Mouse (Mus musculus): ENCODE measurements at regions not wholly inside any gene's neighbourhood (a gene's known extent, or its start where the extent isn't known, plus 50 kb on each side); places are given as distances from the start of the nearest gene placed in this dataset.
"Not testable (repeated sequence)": the region's sequence is repeated elsewhere in the genome, so short reads cannot be mapped to it uniquely, and the experiment has no call there.

DNA sequence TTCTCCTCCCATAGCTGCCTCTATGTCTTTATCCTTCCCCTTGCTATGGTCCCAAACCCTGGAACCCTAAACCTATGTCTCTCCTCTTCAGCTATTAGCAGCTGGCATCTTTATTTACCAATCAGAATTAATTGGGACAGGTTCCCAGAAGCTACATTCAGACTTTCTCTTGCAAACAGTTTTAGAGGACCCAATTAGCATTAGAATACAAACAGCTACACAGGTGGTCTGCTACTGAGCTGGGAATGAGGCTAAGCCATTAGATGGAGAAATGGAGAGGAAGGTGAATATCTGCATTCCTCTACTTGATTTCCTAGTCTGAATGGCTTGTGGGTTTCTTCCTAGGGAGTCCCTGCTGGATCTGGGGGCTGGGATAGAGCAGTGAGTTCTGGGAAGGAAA lies 611.9 kb downstream of the A830018L16Rik start:
- intact Hi-C loops (cut with DNase I): no loop called here

DNA sequence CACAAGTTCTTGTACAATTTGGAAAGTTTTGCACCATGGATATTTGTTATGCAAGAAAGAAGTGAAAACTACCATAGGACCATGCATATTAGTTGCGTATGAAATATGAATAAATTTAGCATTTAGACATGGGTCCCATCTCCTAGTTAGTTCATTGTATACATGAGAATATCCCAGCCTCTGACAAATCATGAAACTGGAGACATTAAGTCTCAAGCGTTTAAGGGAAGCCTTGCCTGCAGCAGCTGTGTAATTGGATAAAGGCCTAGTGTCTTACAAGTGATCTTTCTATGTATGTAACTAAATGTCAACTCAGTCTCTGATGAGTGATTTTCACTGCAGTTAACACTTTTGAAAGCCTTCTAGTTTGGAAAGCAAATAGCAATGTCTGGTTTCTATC lies 613.5 kb downstream of the A830018L16Rik start:
- intact Hi-C loops (cut with DNase I): no loop called here

DNA sequence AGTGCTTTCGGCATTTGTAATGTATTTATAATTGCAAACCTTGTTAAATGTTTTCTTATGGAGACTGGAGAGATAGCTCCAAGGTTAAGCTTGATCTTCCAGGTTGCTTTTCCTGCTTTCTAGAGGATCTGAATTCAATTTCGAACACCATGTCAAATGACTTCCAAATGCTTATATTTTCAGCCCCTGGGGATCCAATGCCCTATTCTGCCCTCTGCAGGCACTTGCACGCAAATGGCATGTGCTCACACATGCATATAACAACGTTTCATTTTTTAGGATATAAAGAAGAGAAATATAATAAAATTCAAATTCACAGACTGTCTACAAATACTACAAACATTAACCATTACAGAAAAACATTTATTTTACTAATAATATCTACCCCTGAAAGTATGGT lies 614.2 kb downstream of the A830018L16Rik start:
- intact Hi-C loops (cut with DNase I): no loop called here

DNA sequence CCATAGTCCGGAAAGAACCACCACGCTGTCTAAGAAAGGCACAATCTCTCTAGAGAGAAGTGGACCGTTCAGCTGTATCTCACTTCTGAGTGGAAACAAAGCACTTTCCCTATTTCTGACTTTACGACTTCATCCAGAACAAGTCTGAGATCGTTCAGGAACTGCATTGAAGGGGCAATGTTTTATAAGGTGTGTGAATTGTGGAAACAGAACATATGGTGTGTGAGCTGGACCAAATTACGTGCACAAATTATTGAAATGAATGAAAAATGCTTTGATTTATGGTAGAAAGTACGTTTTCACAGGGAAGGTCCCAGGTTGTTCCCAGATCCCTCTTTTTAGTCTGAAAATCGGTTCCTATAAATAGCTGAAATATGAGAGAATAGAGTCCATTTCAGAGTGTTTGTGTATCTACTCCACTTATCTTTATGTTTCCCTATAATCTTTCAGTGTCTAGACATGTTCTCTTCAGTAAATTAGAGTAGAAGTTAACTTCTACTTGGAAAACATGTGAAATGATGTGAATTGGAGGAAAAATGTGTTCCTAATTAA lies 638.1 kb downstream of the A830018L16Rik start:
- intact Hi-C loops (cut with DNase I): no loop called here

DNA sequence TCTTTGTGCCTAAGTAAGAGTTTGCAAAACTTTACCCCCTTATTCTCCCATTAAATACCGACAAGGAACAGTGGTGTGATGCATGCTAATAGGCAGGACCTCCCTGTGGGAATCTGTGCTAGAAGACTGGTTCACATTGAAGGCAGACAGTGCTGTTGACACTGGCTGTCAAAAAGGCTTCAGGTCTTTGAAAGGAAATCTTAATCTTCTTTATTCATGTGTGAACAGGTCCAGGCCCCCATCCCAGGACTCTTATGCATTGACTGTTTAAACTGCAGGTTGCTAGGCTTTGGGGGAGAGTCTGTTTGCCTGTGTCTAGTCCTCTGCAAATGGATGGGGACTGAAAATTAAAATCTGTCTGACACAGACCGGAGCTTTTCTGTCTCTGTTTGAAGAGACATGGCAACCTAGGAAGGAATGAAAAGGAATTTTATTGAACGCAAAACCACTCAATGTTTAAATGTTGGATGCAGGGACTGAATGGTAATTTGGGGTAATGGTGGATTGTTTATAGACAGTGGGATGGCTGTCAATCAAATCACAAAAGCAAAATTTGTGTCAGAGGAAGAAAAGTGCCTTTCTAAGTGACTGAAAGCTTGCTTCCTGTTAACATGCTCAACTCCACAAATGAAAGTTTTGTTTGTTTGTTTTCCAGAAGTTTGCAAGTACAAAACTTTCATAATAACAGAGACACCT lies 642.1 kb downstream of the A830018L16Rik start:
- intact Hi-C loops (cut with DNase I): no loop called here

DNA sequence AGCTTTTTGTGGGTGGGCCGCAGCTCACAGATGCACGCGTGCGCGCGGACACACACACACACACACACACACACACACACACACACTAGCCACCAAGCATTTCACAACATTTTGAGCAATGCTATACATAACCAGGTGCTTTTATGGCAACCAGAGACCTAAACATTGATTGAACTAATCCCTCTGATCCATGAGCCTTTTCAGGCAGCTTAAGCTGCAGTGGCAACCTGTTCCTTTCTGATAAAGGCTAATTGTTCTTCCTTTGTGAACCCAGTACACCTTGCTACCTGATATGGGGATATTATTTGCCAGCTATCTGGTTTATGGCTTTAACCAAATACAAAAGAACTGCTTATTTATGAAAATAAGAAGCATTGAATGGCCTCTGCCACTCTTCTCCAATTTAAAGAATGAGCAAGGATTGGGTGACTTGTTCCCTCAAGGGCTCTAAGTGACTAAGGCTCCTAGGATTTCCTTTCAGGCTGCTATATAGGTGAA lies 651.2 kb downstream of the A830018L16Rik start:
- intact Hi-C loops (cut with DNase I): no loop called here

DNA sequence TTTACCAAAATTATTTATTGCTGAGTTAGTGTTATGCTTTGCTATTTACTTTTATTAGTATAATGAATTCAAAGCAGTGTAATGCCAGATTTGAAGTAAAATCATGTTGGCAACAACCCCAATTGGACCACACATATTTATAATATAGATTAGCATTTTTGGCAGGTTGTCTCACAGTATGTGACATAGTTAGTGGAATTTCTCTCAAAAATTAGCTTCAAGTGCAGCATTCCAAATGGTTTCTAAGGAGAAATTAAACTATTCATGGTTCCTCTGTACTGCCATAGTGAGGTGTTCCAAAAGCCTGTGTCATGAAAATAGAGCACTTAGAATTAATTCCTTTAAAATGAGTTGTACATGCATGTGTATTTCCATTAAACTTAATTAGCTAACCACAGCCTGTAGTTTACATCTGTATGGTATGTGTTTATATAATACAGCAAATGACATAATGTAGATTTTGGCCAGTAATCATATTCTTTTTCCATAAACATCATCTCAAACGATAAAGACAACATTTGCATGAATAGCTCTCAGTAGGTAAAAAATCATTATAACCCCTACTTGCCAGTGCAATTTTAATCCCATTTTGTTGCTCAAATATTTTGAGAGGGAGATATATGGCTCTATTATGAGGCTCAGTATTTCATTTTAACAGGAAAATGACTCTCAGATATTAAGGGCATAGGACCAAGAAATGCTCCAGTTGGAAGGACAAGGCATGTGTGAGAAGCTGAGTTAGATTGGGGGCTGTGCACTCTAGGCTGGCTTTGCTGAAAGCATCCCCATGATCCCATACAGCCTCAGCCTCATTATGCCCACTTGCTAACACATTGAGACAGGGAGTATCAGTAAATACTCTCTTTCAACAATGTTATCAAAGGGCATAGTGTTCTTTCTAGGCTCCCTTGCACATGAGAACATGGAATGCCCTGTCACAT lies 678.9 kb downstream of the A830018L16Rik start:
- intact Hi-C loops (cut with DNase I): no loop called here

DNA sequence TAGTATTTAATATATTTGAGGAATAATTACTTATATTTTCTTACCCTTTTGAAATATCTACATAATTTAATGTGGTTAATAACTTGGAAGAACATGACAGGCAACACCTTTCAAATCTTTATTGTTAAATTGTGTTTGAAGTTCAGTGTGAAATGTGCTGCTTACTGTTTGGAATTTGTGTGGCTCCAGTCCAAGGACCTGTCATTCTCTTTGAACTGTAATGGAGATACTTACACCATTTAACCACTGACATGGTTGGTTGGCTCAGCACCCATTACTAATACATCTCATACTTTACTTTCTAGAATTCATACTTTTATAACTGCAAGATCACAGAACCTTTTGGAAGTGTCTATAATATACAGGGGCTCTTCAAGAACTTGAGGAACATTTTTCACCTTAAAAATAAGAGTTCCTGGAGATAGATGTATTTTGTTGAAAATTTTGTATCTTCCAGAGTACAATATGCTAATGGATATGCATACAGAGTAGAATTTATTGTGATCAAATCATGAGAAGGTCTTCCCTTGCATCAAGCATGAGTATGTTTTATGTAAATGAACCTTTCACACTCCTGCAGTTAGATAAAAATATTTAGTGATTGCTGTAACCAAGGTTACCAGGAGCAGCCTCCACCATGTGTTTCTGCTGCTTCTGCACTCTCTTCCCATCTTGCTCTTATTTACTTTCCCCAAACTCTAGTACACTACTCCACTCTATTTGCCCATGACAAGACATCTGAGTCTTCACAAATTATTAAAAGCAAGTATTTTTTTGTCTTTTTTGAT lies 701.3 kb downstream of the A830018L16Rik start:
- intact Hi-C loops (cut with DNase I): no loop called here

DNA sequence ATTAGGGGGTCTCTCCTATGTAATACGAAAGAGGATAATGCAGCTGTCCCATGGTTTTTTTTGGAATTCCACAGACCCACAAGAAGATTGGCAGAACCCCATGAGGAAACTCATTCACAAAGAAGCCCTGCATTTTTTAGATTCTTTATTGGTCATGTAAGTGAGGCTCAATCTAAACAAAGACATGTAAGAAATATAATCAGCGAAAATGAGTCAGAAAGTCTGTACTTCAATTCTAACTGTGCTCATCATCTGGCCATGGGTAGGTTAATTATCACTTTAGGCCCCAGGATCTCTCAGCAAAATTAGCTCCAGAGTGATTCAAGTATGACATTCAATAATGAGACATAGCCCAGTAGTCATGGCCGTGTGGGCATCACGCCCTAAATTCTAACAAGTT lies 703.2 kb downstream of the A830018L16Rik start:
- intact Hi-C loops (cut with DNase I): no loop called here

DNA sequence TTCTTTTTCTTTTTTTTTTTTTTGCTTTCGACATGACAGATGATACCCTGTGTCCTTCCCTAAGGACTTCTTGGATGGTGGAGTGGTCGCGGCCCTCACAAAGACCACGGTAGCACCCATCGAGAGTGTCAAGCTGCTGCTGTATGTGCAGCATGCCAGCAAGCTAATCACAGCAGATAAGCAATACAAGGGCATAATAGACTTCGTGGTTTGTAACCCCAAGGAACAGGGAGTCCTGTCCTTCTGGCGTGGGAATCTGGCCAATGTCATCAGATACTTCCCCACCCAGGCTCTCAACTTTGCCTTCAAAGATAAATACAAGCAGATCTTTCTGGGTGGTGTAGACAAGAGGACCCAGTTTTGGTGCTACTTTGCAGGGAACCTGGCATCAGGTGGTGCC lies 707.0 kb downstream of the A830018L16Rik start:
- intact Hi-C loops (cut with DNase I): no loop called here

DNA sequence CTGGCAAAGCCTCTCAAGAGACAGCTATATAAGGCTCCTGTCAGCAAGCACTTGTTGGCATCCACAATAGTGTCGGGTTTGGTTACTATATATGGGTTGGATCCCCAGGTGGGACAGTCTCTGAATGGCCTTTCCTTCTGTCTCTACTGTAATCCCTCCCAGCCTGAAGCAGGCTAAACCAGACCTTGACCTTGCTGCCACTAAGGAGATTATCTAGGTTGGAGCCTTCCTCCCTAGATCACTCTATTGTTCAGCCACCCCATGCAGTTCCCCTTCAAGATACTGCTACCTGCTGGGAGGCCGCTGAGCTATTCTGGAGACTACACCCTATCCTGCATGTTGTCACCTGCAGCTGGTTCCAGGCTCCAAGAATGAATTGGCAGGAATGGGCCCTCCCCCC lies 712.7 kb downstream of the A830018L16Rik start:
- intact Hi-C loops (cut with DNase I): not testable (repeated sequence)

DNA sequence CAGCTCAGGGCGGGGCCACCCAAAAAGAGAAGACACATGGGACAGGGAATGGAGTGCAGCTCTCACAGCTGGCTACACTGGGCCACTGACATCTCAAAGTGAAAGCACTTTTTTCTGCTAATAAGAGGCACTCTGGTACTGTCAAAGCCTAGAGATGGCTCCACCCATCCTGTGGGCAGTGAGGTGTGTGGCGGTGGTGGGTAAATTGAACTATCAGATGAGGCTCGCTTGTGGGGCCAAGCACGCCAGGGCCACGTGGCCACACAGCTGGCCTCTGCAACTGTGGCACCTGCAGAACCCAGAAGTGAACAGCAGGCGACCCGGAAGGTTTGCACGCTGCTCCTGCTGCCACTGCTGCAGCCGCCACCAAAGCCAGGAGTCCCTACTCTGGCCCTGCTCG lies 756.6 kb downstream of the A830018L16Rik start:
- intact Hi-C loops (cut with DNase I): no loop called here

DNA sequence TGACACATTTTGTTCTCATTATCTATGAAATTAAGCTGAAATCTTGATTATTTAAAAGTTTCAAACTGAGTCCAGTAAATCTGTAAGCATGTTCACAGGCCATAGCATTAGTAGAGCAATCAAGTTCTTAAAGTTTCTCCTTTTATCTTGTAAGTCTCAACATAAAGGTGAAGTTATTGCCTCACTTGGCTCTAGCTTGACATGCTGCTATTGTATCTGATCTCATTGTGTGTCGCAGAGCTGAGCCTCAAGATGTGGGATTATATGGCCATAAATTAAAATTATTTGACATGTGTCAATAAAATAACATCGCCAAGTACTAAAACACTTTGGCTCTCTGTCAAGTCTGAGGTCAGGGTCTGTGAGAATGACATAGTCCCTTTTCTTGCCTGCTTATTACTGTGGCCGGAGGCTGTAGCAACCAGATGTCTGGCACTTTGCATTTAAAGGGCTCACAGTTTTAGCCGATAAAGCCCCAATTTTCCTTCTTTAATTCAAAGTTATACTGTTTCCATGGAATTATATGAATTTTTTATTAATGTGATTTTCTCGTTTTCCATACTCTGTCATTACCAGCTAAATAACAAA lies 775.8 kb downstream of the A830018L16Rik start:
- intact Hi-C loops (cut with DNase I): no loop called here

DNA sequence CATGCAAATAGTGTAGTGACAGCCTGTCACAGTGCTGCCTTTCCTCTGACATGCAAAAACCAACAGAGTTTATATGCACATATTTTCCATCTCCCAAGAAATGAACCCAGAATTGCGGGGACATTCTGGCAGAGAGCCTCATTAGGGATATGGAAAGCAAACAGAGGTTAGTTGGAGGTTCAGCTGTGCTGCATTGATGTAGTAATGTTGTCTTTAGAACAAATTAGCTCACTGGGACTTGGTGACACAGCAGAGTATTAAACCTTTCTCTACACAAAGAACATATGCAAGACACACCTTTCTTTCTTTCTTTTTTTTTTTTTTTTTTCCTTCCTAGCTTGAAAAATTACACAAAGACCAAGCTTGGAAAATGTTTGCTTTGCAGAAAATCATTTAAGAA lies 778.7 kb downstream of the A830018L16Rik start:
- intact Hi-C loops (cut with DNase I): no loop called here

DNA sequence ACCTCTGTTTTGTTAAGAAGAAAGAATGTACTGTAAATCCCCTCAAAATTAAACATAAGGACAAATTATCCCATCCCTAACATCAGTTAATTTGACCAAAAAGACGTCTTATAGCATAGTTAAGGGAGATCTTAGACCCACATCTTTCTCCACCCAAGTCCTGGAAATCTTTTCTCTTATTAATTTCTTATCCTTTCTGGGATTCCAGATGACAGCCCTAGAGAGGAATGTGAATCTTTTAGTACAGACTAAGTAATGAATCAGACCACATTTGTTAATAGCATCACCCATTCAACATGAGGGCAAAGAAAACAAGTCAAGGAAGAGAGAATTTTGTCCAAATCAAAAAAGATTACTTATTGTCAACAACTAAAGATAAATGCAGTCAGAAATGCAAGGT lies 817.2 kb downstream of the A830018L16Rik start:
- intact Hi-C loops (cut with DNase I): no loop called here

DNA sequence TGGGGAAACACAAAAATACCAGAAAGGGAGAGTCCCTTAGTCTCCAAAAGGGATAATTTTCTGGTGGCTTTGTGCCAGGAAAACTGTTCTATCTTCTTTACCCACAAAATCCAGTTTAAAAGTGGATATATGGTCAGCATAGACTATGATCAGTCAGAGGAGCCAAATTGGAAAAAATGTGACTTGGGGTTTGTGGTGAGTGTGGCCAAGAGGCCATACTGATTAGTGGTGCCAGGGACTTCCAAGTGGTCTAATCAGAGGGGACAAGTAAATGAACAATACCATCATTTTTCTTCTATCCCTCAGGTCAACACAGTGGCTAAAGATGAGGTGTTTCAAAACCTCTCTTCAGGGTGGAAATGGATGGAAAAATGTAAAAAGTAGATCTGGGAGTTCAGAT lies 828.2 kb downstream of the A830018L16Rik start:
- intact Hi-C loops (cut with DNase I): no loop called here

DNA sequence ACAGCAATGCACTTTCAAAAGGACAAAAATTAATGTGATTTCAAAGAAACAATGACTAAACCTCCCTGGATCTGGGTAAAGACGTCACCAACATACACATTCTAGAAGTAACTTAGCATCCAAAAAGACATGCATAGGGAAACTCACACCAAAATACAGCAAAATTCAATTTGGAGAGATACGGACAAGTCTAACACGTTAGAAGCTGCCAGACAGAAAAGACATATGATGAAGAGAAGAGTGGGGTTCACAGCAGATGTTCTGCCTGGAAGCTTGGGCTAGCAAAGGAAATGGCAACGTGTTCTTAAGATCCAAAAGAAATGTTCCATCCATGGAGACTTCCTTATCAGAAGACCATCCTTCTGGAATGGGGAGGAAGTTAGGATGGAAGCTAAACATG lies 868.6 kb downstream of the A830018L16Rik start:
- intact Hi-C loops (cut with DNase I): no loop called here

DNA sequence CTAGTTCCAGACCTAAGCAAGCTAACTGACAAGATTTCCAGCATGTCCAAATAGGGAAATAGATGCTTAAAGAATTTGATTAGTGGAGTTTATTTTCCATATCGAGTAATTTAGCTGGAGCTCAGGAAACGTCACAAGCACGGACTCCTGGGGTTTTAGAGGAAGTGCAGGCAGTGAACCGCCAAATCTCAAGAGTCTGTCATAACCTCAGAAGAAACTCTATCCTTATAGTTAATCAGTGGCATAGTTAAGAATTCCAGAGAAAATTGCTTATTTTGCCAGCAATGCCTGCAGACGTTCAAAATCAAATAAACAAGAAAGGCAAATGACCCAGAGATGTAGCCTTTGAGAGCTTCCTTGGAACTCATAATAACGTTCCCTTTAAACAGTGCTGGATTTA lies 871.6 kb downstream of the A830018L16Rik start:
- intact Hi-C loops (cut with DNase I): no loop called here

DNA sequence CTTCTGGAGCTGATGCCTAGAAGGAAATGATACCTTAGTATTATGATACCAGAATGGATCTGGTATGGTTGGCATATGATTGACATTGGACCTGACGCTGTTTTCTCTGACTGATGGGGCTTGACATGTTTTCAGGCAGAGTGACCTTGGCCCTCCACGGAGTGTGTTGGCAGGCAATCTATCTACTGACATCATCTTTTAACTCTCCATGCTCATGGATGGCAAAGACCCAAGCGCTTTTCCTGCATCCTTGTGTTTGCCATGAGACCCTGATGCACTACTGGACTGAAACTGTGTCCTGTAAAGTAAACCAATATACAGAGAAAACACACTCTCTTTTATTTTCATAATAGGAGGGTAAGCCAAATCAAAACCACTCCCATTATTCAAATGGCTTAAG lies 872.1 kb downstream of the A830018L16Rik start:
- intact Hi-C loops (cut with DNase I): no loop called here

DNA sequence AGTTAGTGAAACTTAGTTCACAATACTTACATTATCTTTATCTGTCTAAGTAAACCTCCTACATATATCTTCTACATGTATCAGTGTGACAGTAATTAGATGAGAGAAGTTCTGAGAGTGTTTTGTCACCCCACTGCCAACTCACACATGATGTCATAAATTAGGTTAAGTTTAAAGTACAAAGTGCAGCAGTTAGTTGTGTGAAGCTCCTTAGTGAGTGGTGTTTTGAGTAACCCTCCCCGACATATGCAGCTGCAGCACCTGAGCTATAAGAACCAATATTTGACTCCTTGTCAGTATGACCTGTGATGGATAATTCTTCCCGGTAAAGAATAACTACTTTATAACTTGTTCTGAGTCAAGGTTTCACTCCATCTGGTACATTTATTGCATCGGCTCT lies 874.6 kb downstream of the A830018L16Rik start:
- intact Hi-C loops (cut with DNase I): no loop called here

DNA sequence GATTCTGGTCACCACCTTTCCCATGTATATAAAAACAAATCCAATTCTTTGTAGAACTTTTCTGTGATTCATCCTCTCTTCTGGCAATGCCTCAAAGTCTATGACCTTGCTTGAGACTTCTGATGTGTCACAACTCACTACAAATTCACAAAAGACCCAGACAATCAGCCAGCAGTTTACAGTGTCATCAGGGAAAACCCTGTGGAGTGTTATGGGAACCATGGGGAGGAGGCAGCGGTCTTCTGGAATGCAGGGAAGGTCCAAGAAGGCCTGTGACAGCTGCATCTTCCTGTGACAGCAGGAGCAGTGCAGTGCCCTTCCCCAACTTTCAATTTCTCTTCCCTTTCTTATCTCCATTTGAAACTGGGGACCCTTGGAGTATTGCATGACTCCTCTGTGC lies 877.9 kb downstream of the A830018L16Rik start:
- intact Hi-C loops (cut with DNase I): no loop called here
